Mouse (Mus musculus) embryonic stem cell, embryonic (primary cell): ENCODE results near the gene Gm13043.
"Not testable (repeated sequence)": the region's sequence is repeated elsewhere in the genome, so short reads cannot be mapped to it uniquely, and the experiment has no call there.

Experiments used
- CTCF ChIA-PET, 4 experiments: fragments of 300-600 bp in 2 of 4; fragments of 350-600 bp in 2 of 4; sonication (Branson Sonifier 250); formaldehyde crosslinking; loops; one replicate each; lab custom pipeline; 2022; ENCODE audit warnings: inconsistent platforms in 2 of 4; lab: Charles Lee
- POLR2A ChIA-PET, 4 experiments: fragments of 300-600 bp in 2 of 4; fragments of 350-600 bp in 2 of 4; sonication (Branson Sonifier 250); formaldehyde crosslinking; loops; one replicate each; lab custom pipeline; 2022; ENCODE audit warnings: antibody characterized with exemption in 4 of 4, inconsistent platforms in 1 of 4; lab: Charles Lee

The Gm13043 gene

GRCm38 (mm10) chr4:143511043-143511442, at the start of gene Gm13043:
Gene Gm13043, plus strand, starts transcription at chr4:143511343.
- POLR2A ChIA-PET: no interaction called here
- CTCF ChIA-PET: no interaction called here

GRCm38 (mm10) chr4:143535654-143536053, 24.5 kb downstream of the Gm13043 start, which contains the start of gene Gm13040:
Gene Gm13040, plus strand, starts transcription at chr4:143535954.
- POLR2A ChIA-PET, CTCF ChIA-PET: not testable (repeated sequence)

GRCm38 (mm10) chr4:143551400-143551799, 40.3 kb downstream of the Gm13043 start, which contains the start of the genes BC080695 and Gm13057:
Gene BC080695, plus strand, starts transcription at chr4:143551700.
Gene Gm13057, plus strand, starts transcription at chr4:143551709.
- CTCF ChIA-PET, POLR2A ChIA-PET: not testable (repeated sequence)
